Mouse (Mus musculus): Measurements from ENCODE around the gene Dkkl1. TPM values are rescaled to one million over a fixed set of nuclear protein-coding genes. Genes with fewer than 3 reads are reported as not detected.

Dkkl1 gene
- polyA plus RNA-seq, 1 experiment = 0.13 TPM

GRCm38 (mm10) chr7:45233580-45234332 lies 21.8 kb upstream of the Dkkl1 start:
- TF ChIP-seq GATA1 (IDR thresholded peaks at IDR 0.05; ENCODE audit: low read length) = no peak

GRCm38 (mm10) chr7:45232716-45233465 lies 20.9 kb upstream of the Dkkl1 start:
- TF ChIP-seq GATA1 (IDR thresholded peaks at IDR 0.05; ENCODE audit: low read length) = no peak

- TF ChIP-seq GATA1 (IDR thresholded peaks at IDR 0.05; ENCODE audit: low read length) = no peak
Observed at GRCm38 (mm10) chr7:45231941-45232340, 20.0 kb upstream of the Dkkl1 start.

GRCm38 (mm10) chr7:45231192-45231591 lies 19.2 kb upstream of the Dkkl1 start:
- no peak for TF ChIP-seq GATA1 (IDR thresholded peaks at IDR 0.05; ENCODE audit: low read length)

GRCm38 (mm10) chr7:45229459-45230203 lies 17.7 kb upstream of the Dkkl1 start:
- no peak for TF ChIP-seq GATA1 (IDR thresholded peaks at IDR 0.05; ENCODE audit: low read length)

GRCm38 (mm10) chr7:45229046-45229445 lies 17.1 kb upstream of the Dkkl1 start:
- no peak for TF ChIP-seq GATA1 (IDR thresholded peaks at IDR 0.05; ENCODE audit: low read length)

GRCm38 (mm10) chr7:45228548-45228947 lies 16.6 kb upstream of the Dkkl1 start:
- no peak for TF ChIP-seq GATA1 (IDR thresholded peaks at IDR 0.05; ENCODE audit: low read length)

- no peak for TF ChIP-seq GATA1 (IDR thresholded peaks at IDR 0.05; ENCODE audit: low read length)
Observed at GRCm38 (mm10) chr7:45226421-45226820, 14.5 kb upstream of the Dkkl1 start.

GRCm38 (mm10) chr7:45224826-45225225 lies 12.9 kb upstream of the Dkkl1 start:
- TF ChIP-seq GATA1 (IDR thresholded peaks at IDR 0.05; ENCODE audit: low read length) = no peak

GRCm38 (mm10) chr7:45221680-45222079 lies 9.7 kb upstream of the Dkkl1 start:
- no peak for TF ChIP-seq GATA1 (IDR thresholded peaks at IDR 0.05; ENCODE audit: low read length)

GRCm38 (mm10) chr7:45216442-45217183 lies 4.7 kb upstream of the Dkkl1 start:
- TF ChIP-seq GATA1 (IDR thresholded peaks at IDR 0.05; ENCODE audit: low read length) = no peak

- no peak for TF ChIP-seq GATA1 (IDR thresholded peaks at IDR 0.05; ENCODE audit: low read length)
Observed at GRCm38 (mm10) chr7:45215673-45216441, 3.9 kb upstream of the Dkkl1 start, which contains the start of gene Tead2. Tead2 (plus strand) TSS chr7:45215753.

- TF ChIP-seq GATA1 (IDR thresholded peaks at IDR 0.05; ENCODE audit: low read length) = no peak
Observed at GRCm38 (mm10) chr7:45213708-45214107, 1.8 kb upstream of the Dkkl1 start.

GRCm38 (mm10) chr7:45212356-45212755 lies 409 bp upstream of the Dkkl1 start:
- TF ChIP-seq GATA1 (IDR thresholded peaks at IDR 0.05; ENCODE audit: low read length) = no peak

- TF ChIP-seq GATA1 (IDR thresholded peaks at IDR 0.05; ENCODE audit: low read length) = no peak
Observed at GRCm38 (mm10) chr7:45211070-45211469, 877 bp downstream of the Dkkl1 start.

Data from G1E-ER4 (cell line).